Comparison of ENCODE assay signal across 21 mouse cellular contexts in genomic region chr10:94112207-94112606, GRCm38 (mm10).
"Had no signal": no experiment of that assay in that cellular context is flagged by ENCODE, and none has a peak within 500 bp of the region (broad histone marks: within the 10 kb centered on the region; RNA-seq: fewer than 3 reads in every experiment).

No protein-coding gene starts in this region.

- H3K36me3 ChIP-seq: midbrain, embryonic 12.5 days; midbrain, embryonic 15.5 days; neural tube, embryonic 13.5 days had no signal

- DNase-seq: kidney, adult 11 months; kidney, adult 8-10 months; kidney, postnatal 10 days; kidney, postnatal 36 days; layer of hippocampus, adult 9-11 months; layer of hippocampus, postnatal 36 days; left cerebral cortex, postnatal 4 days; liver, postnatal 0 days; lung, embryonic 14.5 days; lung, postnatal 4 days; thymus, adult 18-20 months; thymus, postnatal 36 days had no signal

- H3K9ac ChIP-seq: kidney, embryonic 15.5 days; liver, embryonic 14.5 days; liver, postnatal 0 days; lung, embryonic 14.5 days; midbrain, embryonic 12.5 days; midbrain, embryonic 15.5 days; neural tube, embryonic 13.5 days had no signal

- ATAC-seq: liver, postnatal 0 days; lung, postnatal 0 days; midbrain, embryonic 15.5 days had no signal

- H3K4me3 ChIP-seq: kidney, embryonic 15.5 days; left cerebral cortex, adult 2 months; midbrain, embryonic 12.5 days; midbrain, embryonic 15.5 days; myocyte; neural tube, embryonic 13.5 days had no signal

- H3K9me3 ChIP-seq: kidney, embryonic 15.5 days; midbrain, embryonic 12.5 days; midbrain, embryonic 15.5 days; neural tube, embryonic 13.5 days had no signal

- H3K27me3 ChIP-seq: kidney, embryonic 15.5 days; midbrain, embryonic 12.5 days; midbrain, embryonic 15.5 days; neural tube, embryonic 13.5 days had no signal

- H3K27ac ChIP-seq: kidney, embryonic 15.5 days; liver, embryonic 14.5 days; midbrain, embryonic 12.5 days; midbrain, embryonic 15.5 days; neural tube, embryonic 13.5 days had no signal

- H3K4me2 ChIP-seq: kidney, embryonic 15.5 days; liver, embryonic 11.5 days; lung, embryonic 14.5 days; midbrain, embryonic 12.5 days; midbrain, embryonic 15.5 days; neural tube, embryonic 13.5 days had no signal

- H3K4me1 ChIP-seq: midbrain, embryonic 12.5 days; midbrain, embryonic 15.5 days had no signal
